Mouse (Mus musculus) bone marrow macrophage, adult 2 months (primary cell): ENCODE measurements around the gene Pla2g2c.

ENCODE experiments used
- CTCF ChIP-seq: IDR thresholded peaks from 2 replicates; pipeline ENCODE4 v1.5.1; 2012; ENCODE audit warnings: low read depth, mild to moderate bottlenecking, low read length, moderate library complexity
- POLR2A ChIP-seq: IDR thresholded peaks from 2 replicates; pipeline ENCODE4 v1.6.1; 2012; ENCODE audit warnings: mild to moderate bottlenecking, low read depth, low read length, borderline replicate concordance

GRCm38 (mm10) chr4:138708636-138709035, 16.0 kb upstream of the Pla2g2c start:
- TF ChIP-seq CTCF (no peak), POLR2A (no peak)
